Mouse (Mus musculus) kidney, adult 2 months (tissue): ENCODE results near the gene Ppp1r14b. TPM values are rescaled to one million over a fixed set of nuclear protein-coding genes. Genes with fewer than 3 reads are reported as not detected.
"Not testable (repeated sequence)": the region's sequence is repeated elsewhere in the genome, so short reads cannot be mapped to it uniquely, and the experiment has no call there.

ENCODE experiments used
- DNase-seq: peaks from one replicate; pipeline ENCODE4 v3.0.0; 2021
- H3K27ac ChIP-seq: fragments of 200-500 bp; 2 replicates; pipeline ENCODE4 v1.5.1; 2012; ENCODE audit warnings: low read depth, low read length, control low read depth, inconsistent platforms; ENCODE audit not compliant: insufficient read depth
- H3K27me3 ChIP-seq: fragments of 200-500 bp; replicated peaks from 2 replicates; pipeline ENCODE4 v1.6.1; 2012; ENCODE audit warnings: mild to moderate bottlenecking, moderate library complexity, low read length, inconsistent platforms; ENCODE audit not compliant: control insufficient read depth, insufficient read depth
- H3K36me3 ChIP-seq: fragments of 200-500 bp; 2 replicates; pipeline ENCODE4 v1.6.1; 2012; ENCODE audit warnings: mild to moderate bottlenecking, moderate library complexity, low read length, inconsistent platforms; ENCODE audit not compliant: control insufficient read depth, insufficient read depth
- H3K4me1 ChIP-seq: fragments of 200-500 bp; 2 replicates; pipeline ENCODE4 v1.6.1; 2011; ENCODE audit warnings: low read length; ENCODE audit not compliant: control insufficient read depth, insufficient read depth
- H3K4me3 ChIP-seq: fragments of 200-500 bp; 2 replicates; pipeline ENCODE4 v1.5.1; 2011; ENCODE audit warnings: mild to moderate bottlenecking, low read depth, low read length, control low read depth; ENCODE audit not compliant: insufficient read depth
- CTCF ChIP-seq: fragments of 200-500 bp; conservative IDR thresholded peaks from 2 replicates; pipeline ENCODE4 v1.5.1; 2011; ENCODE audit warnings: low read depth, mild to moderate bottlenecking, control low read depth, low read length, moderate library complexity, mixed read lengths; ENCODE audit not compliant: insufficient read depth, insufficient read length
- POLR2A ChIP-seq: fragments of 200-500 bp; IDR thresholded peaks from one replicate; pipeline ENCODE4 v1.6.1; 2011; ENCODE audit warnings: low read depth, low read length, control low read depth
- WGBS: fragments of 180-500 bp; shearing (Covaris S2); methylation state at CpG from one replicate; pipeline ENCODE4 v1.1.7; 2018; 5-methylcytosine and 5-hydroxymethylcytosine counted together
- polyA plus RNA-seq: library from polyadenylated mRNA; depleted of rRNA; stranded (reverse); fragments of >200 nt; gene quantifications from 2 replicates; pipeline ENCODE4 v1.2.3, GENCODE M21; 2012

The Ppp1r14b gene
- polyA plus RNA-seq, 1 experiment, result 55.3 TPM

GRCm38 (mm10) chr19:6985300-6985699, 10.5 kb downstream of the Ppp1r14b start:
- DNase-seq, result no peak
- Histone ChIP-seq H3K4me3 (no peak overlapping the region), H3K27ac (no peak overlapping the region), H3K4me1 (peaks cover 6% of the 10 kb centered on the region; the same call in 1 of the 2 replicates), H3K36me3 (no peaks in the 10 kb centered on the region), H3K27me3 (no peaks in the 10 kb centered on the region)
- TF ChIP-seq POLR2A (no peak), CTCF (no peak)
- 86% methylated on average over 19 of the region's 19 CpGs for WGBS

GRCm38 (mm10) chr19:6985951-6986708, 11.4 kb downstream of the Ppp1r14b start:
- 0 out of 2 replicates have a peak overlapping the region, but pooled peaks have one; percentile 66 for H3K27ac ChIP-seq
- TF ChIP-seq CTCF (no peak), POLR2A (no peak)
- H3K36me3 ChIP-seq, result no peaks in the 10 kb centered on the region
- DNase-seq, result no peak
- peak overlapping the region; percentile 72 for H3K4me3 ChIP-seq
- 71% methylated on average over 10 of the region's 10 CpGs for WGBS
- peaks cover 6% of the 10 kb centered on the region; the same call in 1 of the 2 replicates for H3K4me1 ChIP-seq
- H3K27me3 ChIP-seq, result no peaks in the 10 kb centered on the region

GRCm38 (mm10) chr19:6987061-6987903, 12.5 kb downstream of the Ppp1r14b start, which contains the start of gene Vegfb:
Vegfb (minus strand) TSS chr19:6987651.
- DNase-seq, result peak; percentile 76
- WGBS, result 1% methylated on average over 82 of the region's 85 CpGs
- peaks cover 7% of the 10 kb centered on the region; the same call in 1 of the 2 replicates for H3K4me1 ChIP-seq
- peak within 1 kb of the TSS; percentile 72 for H3K4me3 ChIP-seq
- H3K36me3 ChIP-seq, result no peaks in the 10 kb centered on the region
- H3K27me3 ChIP-seq, result no peaks in the 10 kb centered on the region
- H3K27ac ChIP-seq, result peak within 1 kb of the TSS; percentile 66
- TF ChIP-seq CTCF (no peak), POLR2A (no peak)

- no peak for TF ChIP-seq CTCF
- DNase-seq, result no peak
- Histone ChIP-seq H3K27ac (peak overlapping the region; percentile 57; the same call in 1 of the 2 replicates), H3K4me1 (peaks cover 7% of the 10 kb centered on the region; the same call in 1 of the 2 replicates), H3K4me3 (peak overlapping the region; percentile 72), H3K36me3 (no peaks in the 10 kb centered on the region), H3K27me3 (no peaks in the 10 kb centered on the region)
- 2% methylated on average over 8 of the region's 8 CpGs for WGBS
These were observed 13.1 kb downstream of the Ppp1r14b start for GRCm38 (mm10) chr19:6987904-6988285.

GRCm38 (mm10) chr19:6989251-6989650, 14.5 kb downstream of the Ppp1r14b start:
- DNase-seq, result no peak
- no peaks in the 10 kb centered on the region for H3K36me3 ChIP-seq
- no peak overlapping the region for H3K27ac ChIP-seq
- H3K4me3 ChIP-seq, result no peak overlapping the region
- peaks cover 7% of the 10 kb centered on the region; the same call in 1 of the 2 replicates for H3K4me1 ChIP-seq
- WGBS, result 92% methylated on average over 8 of the region's 8 CpGs
- no peaks in the 10 kb centered on the region for H3K27me3 ChIP-seq
- no peak for TF ChIP-seq POLR2A
- no peak for TF ChIP-seq CTCF

GRCm38 (mm10) chr19:6990712-6991111, 15.9 kb downstream of the Ppp1r14b start:
- TF ChIP-seq POLR2A (no peak), CTCF (no peak)
- no peak for DNase-seq
- no peaks in the 10 kb centered on the region for H3K27me3 ChIP-seq
- no peaks in the 10 kb centered on the region for H3K36me3 ChIP-seq
- 89% methylated on average over 6 of the region's 6 CpGs for WGBS
- H3K27ac ChIP-seq, result no peak overlapping the region
- no peak overlapping the region for H3K4me3 ChIP-seq
- peaks cover 7% of the 10 kb centered on the region; the same call in 1 of the 2 replicates for H3K4me1 ChIP-seq

- not testable (repeated sequence) for H3K36me3 ChIP-seq, H3K4me3 ChIP-seq, H3K27ac ChIP-seq, DNase-seq, H3K4me1 ChIP-seq, H3K27me3 ChIP-seq
- 94% methylated on average over 6 of the region's 6 CpGs for WGBS
These were observed 16.4 kb downstream of the Ppp1r14b start for GRCm38 (mm10) chr19:6991166-6991565.
